12 mouse cellular contexts compared by ENCODE assay signal in the genomic region with DNA sequence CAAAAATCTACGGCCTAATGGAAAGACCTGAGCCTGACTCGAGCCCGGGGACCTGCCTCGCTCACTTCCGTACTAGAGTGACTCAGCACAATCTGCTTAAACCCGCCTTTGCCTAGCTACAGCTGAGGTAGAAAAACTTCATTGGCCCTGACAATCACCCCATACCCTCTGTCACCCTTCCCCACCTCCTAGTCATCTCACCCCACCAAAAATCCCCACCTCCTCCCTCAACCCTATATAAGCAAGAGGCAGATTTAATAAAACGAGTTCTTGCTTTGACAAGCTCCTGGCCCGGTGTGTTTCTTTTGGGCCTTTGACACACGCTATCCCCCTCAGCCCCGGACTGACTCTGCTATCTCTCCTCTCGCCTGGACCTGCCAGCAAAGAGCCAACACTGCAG. TPM values are rescaled to one million over a fixed set of nuclear protein-coding genes. Genes with fewer than 3 reads are reported as not detected.
DNase-seq lines count a peak whose midpoint lies in the region; ATAC-seq lines count a peak whose summit lies in the region.
"Had no signal": no experiment of that assay in that cellular context is flagged by ENCODE, and none has a peak within 500 bp of the region (broad histone marks: within the 10 kb centered on the region; RNA-seq: fewer than 3 reads in every experiment).

No protein-coding gene starts in this region.

- no peak overlapping the region for H3K4me3 ChIP-seq in kidney, embryonic 16.5 days (ENCODE audit: low read length)
- H3K4me3 ChIP-seq: erythroblast, embryonic 14.5 days had no signal

- no peaks in the 10 kb centered on the region for H3K27me3 ChIP-seq in kidney, embryonic 16.5 days (ENCODE audit: insufficient read depth, low read length)

- H3K9me3 ChIP-seq in kidney, embryonic 16.5 days (ENCODE audit: low read length): no peaks in the 10 kb centered on the region

- H3K9ac ChIP-seq in kidney, embryonic 16.5 days (replicated peaks; ENCODE audit: low read length): no peak overlapping the region

- WGBS in kidney, embryonic 16.5 days: 65% methylated on average over 11 of the region's 11 CpGs

- no peaks in the 10 kb centered on the region for H3K36me3 ChIP-seq in kidney, embryonic 16.5 days (ENCODE audit: insufficient read depth, low read length)

- H3K4me2 ChIP-seq in kidney, embryonic 16.5 days (replicated peaks; ENCODE audit: low read depth, low read length): no peak overlapping the region

- peak; percentile 20; the same call in 1 of the 2 replicates for ATAC-seq in frontal cortex, adult (ENCODE audit: low TSS enrichment)
- ATAC-seq in kidney, embryonic 16.5 days (ENCODE audit: low FRiP score, low TSS enrichment): no peak
- ATAC-seq in erythroid progenitor cell, adult 5-6 weeks (replicated peaks; ENCODE audit: low FRiP score, poor library complexity, severe bottlenecking): peak; percentile 46; the same call in 1 of the 2 replicates

- no peak for DNase-seq in frontal cortex, postnatal 10 days (ENCODE audit: low spot score in 2 of 2)
- no peak for DNase-seq in kidney, adult 8-10 months
- DNase-seq in ES-CJ7 (ENCODE audit: low read depth, low spot score): peak; percentile 56
- DNase-seq in lung, postnatal 14 days: no peak
- DNase-seq in frontal cortex, postnatal 25 days (ENCODE audit: low spot score in 2 of 2): no peak
- DNase-seq: cerebellum, adult 2 months; layer of hippocampus, adult 9-11 months had no signal

- H3K4me1 ChIP-seq in kidney, embryonic 16.5 days (ENCODE audit: insufficient read depth, low read length): peaks cover 16% of the 10 kb centered on the region

- H3K27ac ChIP-seq in kidney, embryonic 16.5 days (ENCODE audit: low read length): 0 out of 2 replicates have a peak overlapping the region, but pooled peaks have one; percentile 7
- H3K27ac ChIP-seq: kidney, postnatal 0 days had no signal

RNA-seq across cellular contexts. Expression of a gene that starts 18.6 kb away (rescaled TPM):
- polyA plus RNA-seq in kidney, embryonic 16.5 days (2015; fragmentation: Nextera tagmentation; extraction: Ambion mirVana): 3.4 and 3.7 TPM in 2 replicates
- total RNA-seq in erythroid progenitor cell, adult 5-6 weeks (2015; ENCODE audit: low replicate concordance): 0.84 TPM in 1 of 2 replicates, not detected in the other
- 0.39 and 0.91 TPM in 2 replicates for total RNA-seq in erythroid progenitor cell, adult 5-6 weeks (2017; ENCODE audit: low replicate concordance)
